ENCODE assay signal across 12 mouse cellular contexts in genomic region chr5:75484330-75484729, GRCm38 (mm10).
"Had no signal": no experiment of that assay in that cellular context is flagged by ENCODE, and none has a peak within 500 bp of the region (broad histone marks: within the 10 kb centered on the region; RNA-seq: fewer than 3 reads in every experiment).

No protein-coding gene starts in this region.

- DNase-seq: kidney, adult 11 months; kidney, adult 8-10 months; kidney, postnatal 10 days; kidney, postnatal 36 days; liver; liver, embryonic 13.5 days; lung, embryonic 14.5 days; lung, postnatal 4 days; midbrain, embryonic 14.5 days; right cerebral cortex, postnatal 14 days; right cerebral cortex, postnatal 4 days; thymus, postnatal 36 days had no signal
